Mouse (Mus musculus) adipose tissue, adult 10 weeks (tissue): ENCODE measurements around the gene Nt5c1a. TPM values are rescaled to one million over a fixed set of nuclear protein-coding genes. Genes with fewer than 3 reads are reported as not detected.

Experiments used
- polyA plus RNA-seq: library from polyadenylated mRNA; stranded (reverse); fragments of 350-450 nt; fragmentation: Illumina TruSeq; extraction: RNeasy Lipid Tissue Mini Kit (QIAGEN cat#74804); gene quantifications from one replicate; pipeline ENCODE4 v1.2.3, GENCODE M21; 2014; ENCODE audit warnings: low read depth, low replicate concordance

Gene Nt5c1a
- 0.35 TPM for polyA plus RNA-seq

GRCm38 (mm10) chr4:123201186-123202093, at the start of gene Nt5c1a:
Gene Nt5c1a (plus strand): TSS chr4:123201504.

GRCm38 (mm10) chr4:123182328-123183238, 18.7 kb upstream of the Nt5c1a start, which contains the start of gene Hpcal4:
Gene Hpcal4 (plus strand): TSS chr4:123183227.

GRCm38 (mm10) chr4:123233492-123234084, 32.3 kb downstream of the Nt5c1a start, which contains the start of gene Heyl:
Gene Heyl (plus strand): TSS chr4:123233556.

GRCm38 (mm10) chr4:123261721-123262401, 60.6 kb downstream of the Nt5c1a start, which contains the start of gene Pabpc4:
Gene Pabpc4 (plus strand): TSS chr4:123262351.

Other genes with a start within 250 kb of the Nt5c1a start
- gene Mfsd2a, start 240.3 kb upstream of the Nt5c1a start, polyA plus RNA-seq, result 62.8 TPM
- 15.5 TPM for gene Mycl, start 205.9 kb upstream of the Nt5c1a start, polyA plus RNA-seq
- gene Trit1, start 184.9 kb upstream of the Nt5c1a start, polyA plus RNA-seq, result 19.4 TPM
- gene Bmp8b, start 96.3 kb upstream of the Nt5c1a start, polyA plus RNA-seq, result 0.15 TPM
- gene Oxct2b, start 85.2 kb upstream of the Nt5c1a start, polyA plus RNA-seq, result 5.8 TPM
- gene Ppie, start 61.6 kb upstream of the Nt5c1a start, polyA plus RNA-seq, result 22.7 TPM
- gene Hpcal4, start 18.3 kb upstream of the Nt5c1a start, polyA plus RNA-seq, result 0.50 TPM
- 7.4 TPM for gene Heyl, start 32.1 kb downstream of the Nt5c1a start, polyA plus RNA-seq
- 36.7 TPM for gene Pabpc4, start 60.8 kb downstream of the Nt5c1a start, polyA plus RNA-seq
- 5.1 TPM for gene Oxct2a, start 122.1 kb downstream of the Nt5c1a start, polyA plus RNA-seq
- gene Bmp8a, start 141.7 kb downstream of the Nt5c1a start, polyA plus RNA-seq, result 2.2 TPM